In the genomic region with DNA sequence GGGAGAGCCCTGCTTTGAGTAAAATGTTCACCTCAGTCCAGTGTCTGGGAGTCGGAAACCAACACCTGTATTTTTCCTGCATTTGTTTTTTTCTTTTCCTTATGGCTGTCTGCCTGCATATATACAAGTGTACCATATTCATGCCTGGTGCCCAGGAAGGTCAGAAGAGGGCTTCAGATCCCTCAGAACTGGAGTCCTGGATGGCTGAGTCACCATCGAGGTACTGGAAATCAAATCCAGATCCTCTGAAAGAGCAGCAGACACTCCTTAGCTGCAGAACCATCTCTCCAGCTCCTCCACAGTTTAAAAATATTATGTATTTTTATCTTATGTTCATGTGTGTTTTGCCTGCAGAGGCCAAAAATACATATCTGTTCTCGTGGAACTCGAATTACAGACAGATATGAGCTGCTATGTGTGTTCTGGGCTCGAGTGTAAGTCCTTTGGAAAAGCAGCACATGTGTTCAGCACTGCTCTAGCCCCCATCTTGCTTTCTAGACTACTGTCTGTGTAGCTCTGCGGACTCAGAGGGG, we compare ENCODE assay signal across 20 mouse cellular contexts.
"Had no signal": no experiment of that assay in that cellular context is flagged by ENCODE, and none has a peak within 500 bp of the region (broad histone marks: within the 10 kb centered on the region; RNA-seq: fewer than 3 reads in every experiment).

No protein-coding gene starts in this region.

- H3K4me3 ChIP-seq: layer of hippocampus, adult 2 months; liver, embryonic 13.5 days; midbrain, embryonic 12.5 days; midbrain, embryonic 15.5 days; neural tube, embryonic 12.5 days; neural tube, embryonic 15.5 days had no signal

- H3K9me3 ChIP-seq: liver, embryonic 13.5 days; midbrain, embryonic 12.5 days; midbrain, embryonic 15.5 days; neural tube, embryonic 12.5 days; neural tube, embryonic 15.5 days had no signal

- ATAC-seq: midbrain, embryonic 15.5 days had no signal

- H3K27ac ChIP-seq: kidney, postnatal 0 days; layer of hippocampus, adult 2 months; liver, embryonic 13.5 days; midbrain, embryonic 12.5 days; midbrain, embryonic 15.5 days; neural tube, embryonic 12.5 days; neural tube, embryonic 15.5 days had no signal

- H3K4me2 ChIP-seq: liver, embryonic 13.5 days; midbrain, embryonic 12.5 days; midbrain, embryonic 15.5 days; neural tube, embryonic 12.5 days; neural tube, embryonic 15.5 days had no signal

- DNase-seq: kidney, adult 18-20 months; kidney, adult 9 months; kidney, postnatal 25 days; layer of hippocampus, adult 9-11 months; left cerebral cortex, postnatal 4 days; liver, embryonic 13.5 days; lung, adult 2 months; lung, postnatal 14 days; lung, postnatal 4 days; right cerebral cortex, adult 18-20 months; right cerebral cortex, postnatal 14 days; right cerebral cortex, postnatal 4 days; thymus, adult 18-20 months; thymus, postnatal 36 days had no signal

- H3K27me3 ChIP-seq: liver, embryonic 13.5 days; midbrain, embryonic 12.5 days; midbrain, embryonic 15.5 days; neural tube, embryonic 12.5 days; neural tube, embryonic 15.5 days had no signal

- H3K9ac ChIP-seq: liver, embryonic 13.5 days; midbrain, embryonic 12.5 days; midbrain, embryonic 15.5 days; neural tube, embryonic 12.5 days; neural tube, embryonic 15.5 days had no signal
